Mouse (Mus musculus) C2C12 (cell line): ENCODE data around the gene Hsf2bp.

ENCODE experiments used
- CTCF ChIP-seq: IDR thresholded peaks from one replicate; pipeline ENCODE4 v1.5.1; 2011; ENCODE audit not compliant: control insufficient read depth, insufficient read depth, insufficient read length
- MYOD1 ChIP-seq: IDR thresholded peaks from one replicate; pipeline ENCODE4 v1.6.1; 2011; ENCODE audit warnings: low read depth; ENCODE audit not compliant: control insufficient read depth, insufficient read length

DNA sequence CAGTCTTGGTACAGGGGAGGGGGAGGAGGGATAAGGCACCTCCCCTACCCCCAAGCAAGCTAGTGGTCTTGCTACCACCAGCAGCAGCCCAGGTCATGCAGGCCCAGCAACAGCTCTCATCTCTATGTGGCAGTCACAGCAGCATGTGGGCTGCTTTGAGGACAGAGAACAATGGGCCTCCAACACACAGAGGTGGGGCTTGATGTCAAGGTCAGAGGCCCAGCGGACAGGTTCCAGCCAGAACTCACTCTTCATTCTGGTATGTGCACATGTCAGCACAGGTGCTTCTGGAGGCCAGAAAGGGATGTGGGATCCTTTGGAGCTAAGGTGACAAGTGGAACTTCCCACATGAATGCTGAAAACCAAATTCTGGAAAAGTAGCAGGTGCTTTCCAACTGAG lies 102.2 kb downstream of the Hsf2bp start:
- TF ChIP-seq MYOD1 (no peak), CTCF (no peak)
